Mouse (Mus musculus) retina, embryonic 14.5 days (tissue): ENCODE results near the gene Rps18.
"Not testable (repeated sequence)": the region's sequence is repeated elsewhere in the genome, so short reads cannot be mapped to it uniquely, and the experiment has no call there.

Experiments used
- DNase-seq: peaks from one replicate; pipeline ENCODE4 v3.0.0-alpha.2; 2015; ENCODE audit warnings: low spot score

The Rps18 gene

GRCm38 (mm10) chr17:33904835-33905234 is 51.0 kb downstream of the Rps18 start, which contains the start of gene Platr17:
TSS of gene Platr17 (plus strand) at chr17:33905135.
- not testable (repeated sequence) for DNase-seq

- not testable (repeated sequence) for DNase-seq
Measured at GRCm38 (mm10) chr17:33903911-33904651, 51.7 kb downstream of the Rps18 start.

GRCm38 (mm10) chr17:33902491-33902890 is 53.3 kb downstream of the Rps18 start:
- DNase-seq: no peak

GRCm38 (mm10) chr17:33902079-33902478 is 53.7 kb downstream of the Rps18 start:
- DNase-seq: no peak
